Mouse (Mus musculus) G1E (cell line): ENCODE data around the gene Plxnb1.

ENCODE experiments used
- CTCF ChIP-seq: IDR thresholded peaks from 2 replicates; pipeline ENCODE4 v1.5.1; 2012; ENCODE audit warnings: low read depth, low read length, inconsistent platforms, mixed read lengths
- GATA1 ChIP-seq: IDR thresholded peaks from 2 replicates; pipeline ENCODE4 v1.6.1; 2012; ENCODE audit warnings: borderline replicate concordance, low read length, inconsistent platforms, mixed read lengths
- GATA2 ChIP-seq: IDR thresholded peaks from 2 replicates; pipeline ENCODE4 v1.6.1; 2012; ENCODE audit warnings: low read depth, low read length, inconsistent platforms, borderline replicate concordance
- POLR2AphosphoS5 ChIP-seq: IDR thresholded peaks from 2 replicates; pipeline ENCODE4 v1.6.1; 2012; ENCODE audit warnings: low read depth, low read length, inconsistent platforms; ENCODE audit not compliant: insufficient replicate concordance
- TAL1 ChIP-seq: conservative IDR thresholded peaks from 2 replicates; pipeline ENCODE4 v1.6.1; 2012; ENCODE audit warnings: low read depth, low read length, inconsistent platforms, mixed read lengths

DNA sequence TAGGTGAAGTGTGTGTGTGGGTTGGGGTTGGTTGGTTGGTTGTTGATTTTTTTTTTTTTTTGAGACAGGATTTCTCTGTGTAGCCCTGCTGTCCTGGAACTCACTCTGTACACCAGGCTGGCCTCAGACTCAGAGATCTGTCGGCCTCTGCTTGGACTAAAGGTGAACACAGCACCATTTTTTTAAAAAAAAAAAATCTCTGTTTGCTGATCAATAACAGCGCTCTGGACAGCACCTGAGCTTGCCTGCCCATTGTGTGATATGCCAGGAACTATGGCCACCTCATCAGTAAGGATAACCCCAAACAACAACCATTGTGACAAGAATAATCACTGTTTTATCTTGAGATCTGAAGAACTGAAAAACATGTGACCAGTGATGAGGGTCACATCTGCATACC lies 29.9 kb downstream of the Plxnb1 start:
- no peak for TF ChIP-seq CTCF
- TF ChIP-seq GATA1 = no peak
- no peak for TF ChIP-seq GATA2
- no peak for TF ChIP-seq POLR2AphosphoS5
- no peak for TF ChIP-seq TAL1
